Mouse (Mus musculus) heart, embryonic 15.5 days (tissue): ENCODE measurements around the gene Inip. TPM values are rescaled to one million over a fixed set of nuclear protein-coding genes. Genes with fewer than 3 reads are reported as not detected.
A peak's percentile ranks its signal among the peaks of the same experiment; 100 is the strongest.
"Not testable (repeated sequence)": the region's sequence is repeated elsewhere in the genome, so short reads cannot be mapped to it uniquely, and the experiment has no call there.

ENCODE experiments used
- ATAC-seq: fragments of 200-750 bp; cut with Nextera tagmentation; replicated peaks from 2 replicates; pipeline ENCODE4 v1.8.0; 2017; ENCODE audit warnings: low read depth, moderate TSS enrichment; ENCODE audit not compliant: insufficient number of reproducible peaks, insufficient read depth, low FRiP score
- H3K27ac ChIP-seq: fragments of 300-500 bp; sonication (generic); 2 replicates; pipeline ENCODE4 v1.5.1; 2015; ENCODE audit warnings: mild to moderate bottlenecking, inconsistent platforms
- H3K27me3 ChIP-seq: fragments of 300-500 bp; sonication (generic); 2 replicates; pipeline ENCODE4 v1.6.1; 2015; ENCODE audit warnings: inconsistent platforms
- H3K36me3 ChIP-seq: fragments of 300-500 bp; sonication (generic); 2 replicates; pipeline ENCODE4 v1.6.1; 2015; ENCODE audit warnings: mild to moderate bottlenecking, inconsistent platforms
- H3K4me1 ChIP-seq: fragments of 300-500 bp; sonication (generic); replicated peaks from 2 replicates; pipeline ENCODE4 v1.6.1; 2015; ENCODE audit warnings: inconsistent platforms
- H3K4me2 ChIP-seq: fragments of 300-500 bp; sonication (generic); 2 replicates; pipeline ENCODE4 v1.6.1; 2015; ENCODE audit warnings: inconsistent platforms, mild to moderate bottlenecking, moderate library complexity
- H3K4me3 ChIP-seq: fragments of 300-500 bp; sonication (generic); 2 replicates; pipeline ENCODE4 v1.5.1; 2015; ENCODE audit warnings: mild to moderate bottlenecking, inconsistent platforms
- H3K9ac ChIP-seq: fragments of 300-500 bp; sonication (generic); 2 replicates; pipeline ENCODE4 v1.6.1; 2015; ENCODE audit warnings: mild to moderate bottlenecking, inconsistent platforms
- H3K9me3 ChIP-seq: fragments of 300-500 bp; sonication (generic); replicated peaks from 2 replicates; pipeline ENCODE4 v1.6.1; 2016; ENCODE audit warnings: inconsistent platforms
- WGBS: fragments of 180-500 bp; shearing (Covaris S2); methylation state at CpG from one replicate; pipeline ENCODE4 v1.1.7; 2015; ENCODE audit warnings: mixed read lengths; 5-methylcytosine and 5-hydroxymethylcytosine counted together
- polyA plus RNA-seq: library from polyadenylated mRNA; unstranded; fragments of >200 nt; fragmentation: Nextera tagmentation; extraction: Ambion mirVana; gene quantifications from 2 replicates; pipeline ENCODE4 v1.2.1, GENCODE M21; 2015

The Inip gene
- polyA plus RNA-seq, 1 experiment from 2014 or later, result 35.4 TPM

DNA sequence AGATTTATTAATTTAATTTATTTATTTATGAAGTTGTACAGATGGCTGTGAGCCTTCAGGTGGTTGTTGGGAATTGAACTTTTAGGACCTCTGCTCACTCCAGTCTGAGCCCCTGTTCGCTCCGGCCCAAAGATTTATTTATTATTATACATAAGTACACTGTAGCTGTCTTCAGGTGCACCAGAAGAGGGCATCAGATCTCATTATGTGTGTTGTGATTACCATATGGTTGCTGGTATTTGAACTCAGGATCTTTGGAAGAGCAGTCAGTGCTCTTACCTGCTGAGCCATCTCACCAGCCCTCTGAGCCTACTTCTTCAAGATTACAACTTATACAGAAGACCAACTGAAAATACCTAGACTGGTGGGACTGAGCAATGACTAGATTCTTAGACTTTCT, 7.8 kb downstream of the Inip start:
- H3K36me3 ChIP-seq, H3K4me1 ChIP-seq, H3K4me2 ChIP-seq, H3K4me3 ChIP-seq, ATAC-seq, H3K9me3 ChIP-seq, H3K9ac ChIP-seq, H3K27ac ChIP-seq, H3K27me3 ChIP-seq: not testable (repeated sequence)
- 73% methylated on average over 2 of the region's 2 CpGs for WGBS

GRCm38 (mm10) chr4:59789015-59789414, 12.4 kb downstream of the Inip start:
- H3K4me3 ChIP-seq, result no peak overlapping the region
- H3K36me3 ChIP-seq, result no peaks in the 10 kb centered on the region
- no peaks in the 10 kb centered on the region for H3K9me3 ChIP-seq
- no peak for ATAC-seq
- H3K4me1 ChIP-seq, result no peaks in the 10 kb centered on the region
- H3K9ac ChIP-seq, result no peak overlapping the region
- no peaks in the 10 kb centered on the region for H3K27me3 ChIP-seq
- no peak overlapping the region for H3K4me2 ChIP-seq
- no peak overlapping the region for H3K27ac ChIP-seq

GRCm38 (mm10) chr4:59787126-59787525, 14.3 kb downstream of the Inip start:
- 59% methylated on average over 6 of the region's 6 CpGs for WGBS
- no peak for ATAC-seq
- no peaks in the 10 kb centered on the region for H3K36me3 ChIP-seq
- H3K4me1 ChIP-seq, result peaks cover 5% of the 10 kb centered on the region; the same call in 1 of the 2 replicates
- H3K9me3 ChIP-seq, result no peaks in the 10 kb centered on the region
- H3K27me3 ChIP-seq, result no peaks in the 10 kb centered on the region
- no peak overlapping the region for H3K9ac ChIP-seq
- H3K4me3 ChIP-seq, result no peak overlapping the region
- no peak overlapping the region for H3K4me2 ChIP-seq
- H3K27ac ChIP-seq, result no peak overlapping the region

DNA sequence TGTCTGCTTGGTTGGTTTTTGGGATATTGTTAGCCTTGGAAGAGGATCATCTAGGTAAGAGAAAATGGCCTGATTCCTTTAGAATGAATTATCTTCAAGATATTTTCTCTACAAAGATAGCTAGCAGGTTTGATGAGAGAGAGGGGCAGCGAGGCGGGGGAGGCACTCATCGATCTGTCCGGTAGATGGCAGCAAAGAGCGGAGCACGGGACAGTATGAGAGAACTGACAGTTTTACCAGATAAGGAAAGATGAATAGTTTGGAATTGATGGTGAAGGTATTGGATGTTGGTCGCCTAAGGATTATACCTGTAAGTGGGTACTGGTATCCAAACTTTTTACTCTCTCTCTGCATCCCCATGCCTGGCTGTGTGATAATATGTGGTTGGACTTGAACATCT, 14.7 kb downstream of the Inip start:
- Histone ChIP-seq H3K27me3 (no peaks in the 10 kb centered on the region), H3K9ac (no peak overlapping the region), H3K36me3 (no peaks in the 10 kb centered on the region), H3K4me1 (peaks cover 6% of the 10 kb centered on the region), H3K9me3 (no peaks in the 10 kb centered on the region), H3K27ac (no peak overlapping the region), H3K4me2 (no peak overlapping the region), H3K4me3 (no peak overlapping the region)
- under 1% methylated on average over 7 of the region's 7 CpGs for WGBS
- no peak for ATAC-seq

- Histone ChIP-seq H3K27me3 (no peaks in the 10 kb centered on the region), H3K4me1 (peaks cover 6% of the 10 kb centered on the region), H3K27ac (no peak overlapping the region), H3K9ac (no peak overlapping the region), H3K4me3 (no peak overlapping the region), H3K9me3 (no peaks in the 10 kb centered on the region), H3K4me2 (no peak overlapping the region), H3K36me3 (no peaks in the 10 kb centered on the region)
- WGBS, result 34% methylated on average over 2 of the region's 2 CpGs
- ATAC-seq, result no peak
These were observed 16.0 kb downstream of the Inip start for GRCm38 (mm10) chr4:59785412-59785811.

- peak; percentile 94 for ATAC-seq
- Histone ChIP-seq H3K27me3 (no peaks in the 10 kb centered on the region), H3K4me3 (peak overlapping the region; percentile 93), H3K9ac (peak overlapping the region; percentile 85), H3K4me1 (peaks cover 12% of the 10 kb centered on the region), H3K9me3 (no peaks in the 10 kb centered on the region), H3K27ac (peak overlapping the region; percentile 75), H3K36me3 (no peaks in the 10 kb centered on the region), H3K4me2 (peak overlapping the region; percentile 83)
- WGBS, result 2% methylated on average over 36 of the region's 36 CpGs
These were observed 17.6 kb downstream of the Inip start for GRCm38 (mm10) chr4:59783685-59784279.

DNA sequence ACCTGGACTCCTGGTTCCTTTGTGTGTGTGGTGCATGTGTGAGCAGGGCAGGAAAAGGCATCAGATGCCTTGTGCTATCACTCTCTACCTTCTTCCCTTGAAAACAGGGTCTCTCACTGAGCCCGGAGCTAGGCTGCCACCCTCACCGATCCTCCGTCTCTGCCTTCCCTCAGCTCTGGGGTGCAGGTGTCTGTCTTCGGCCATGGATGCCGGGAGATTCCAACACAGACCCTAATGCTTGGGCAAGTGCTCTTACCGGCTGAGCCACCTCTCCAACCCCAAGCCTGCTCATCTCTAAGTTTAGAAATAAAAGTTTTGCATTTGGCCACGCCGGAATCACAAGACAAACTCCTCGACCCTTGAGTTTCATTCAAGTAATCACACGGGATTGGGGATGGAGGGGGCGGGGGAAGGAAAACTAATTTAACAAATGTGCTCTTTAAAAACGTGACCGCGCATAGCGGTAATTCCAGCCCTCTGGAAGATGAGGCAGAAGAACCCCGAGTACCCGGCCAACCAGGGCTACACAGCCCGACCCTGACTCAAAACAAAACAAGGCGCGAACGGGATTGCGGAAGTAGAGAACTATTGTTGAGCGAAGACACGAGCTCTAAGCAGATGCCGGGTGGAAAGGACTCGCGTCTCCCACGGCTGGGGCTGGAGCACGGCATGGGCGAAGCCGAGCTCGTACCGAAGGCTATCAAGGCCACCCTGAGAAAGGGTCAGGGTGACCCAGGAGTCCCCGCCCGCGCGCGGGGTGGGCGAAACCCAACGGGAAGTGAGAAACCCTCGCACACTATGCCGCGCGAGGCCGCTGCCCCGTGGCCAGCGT, 18.3 kb downstream of the Inip start:
- Histone ChIP-seq H3K27me3 (no peaks in the 10 kb centered on the region), H3K27ac (peak overlapping the region; percentile 75), H3K4me1 (peaks cover 17% of the 10 kb centered on the region), H3K9me3 (no peaks in the 10 kb centered on the region), H3K4me2 (peak overlapping the region; percentile 83), H3K9ac (peak overlapping the region; percentile 85), H3K36me3 (no peaks in the 10 kb centered on the region), H3K4me3 (peak overlapping the region; percentile 93)
- under 1% methylated on average over 47 of the region's 47 CpGs for WGBS
- ATAC-seq, result peak; percentile 47

DNA sequence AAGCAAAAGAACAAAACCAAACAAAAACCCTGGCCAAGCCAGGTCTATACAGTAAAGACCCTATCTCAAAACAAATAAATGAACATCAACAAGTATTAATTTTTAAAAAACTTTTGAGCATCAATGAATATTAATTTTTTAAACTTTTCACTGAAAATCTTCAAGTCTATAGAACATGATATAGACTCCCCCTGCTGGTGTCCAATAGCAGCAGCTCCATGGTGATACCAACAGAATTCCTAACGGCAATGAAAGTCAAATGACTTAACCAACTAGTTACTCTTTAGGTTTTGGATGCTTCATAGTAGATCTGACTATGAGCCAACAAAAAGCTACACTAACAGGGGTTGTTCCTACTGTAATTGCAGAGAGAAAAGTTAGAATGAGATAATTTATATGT, 20.8 kb downstream of the Inip start:
- peaks cover 25% of the 10 kb centered on the region for H3K4me1 ChIP-seq
- 10% methylated on average over 1 of the region's 1 CpGs for WGBS
- ATAC-seq, result no peak

DNA sequence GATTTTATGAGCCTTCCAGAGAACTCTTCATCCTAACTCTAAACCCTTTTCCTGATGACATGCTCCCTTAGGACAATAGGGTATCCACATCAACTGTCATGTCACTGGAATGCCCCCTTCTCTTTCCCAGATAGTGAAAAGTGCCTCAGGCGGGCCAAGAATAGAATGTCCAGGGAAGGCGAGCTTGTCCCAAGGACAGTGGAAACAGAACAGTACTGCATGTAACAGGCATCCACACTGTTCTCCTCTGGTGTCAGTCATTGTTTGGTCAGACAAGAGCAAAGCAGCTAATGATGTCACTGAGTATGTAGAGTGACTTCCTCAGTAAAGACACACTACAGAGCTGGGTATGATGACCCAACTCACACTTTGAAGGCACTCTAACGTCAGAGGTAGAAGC, 23.6 kb downstream of the Inip start:
- Histone ChIP-seq H3K4me3 (no peak overlapping the region), H3K27ac (peak overlapping the region; percentile 81), H3K4me2 (no peak overlapping the region), H3K9ac (no peak overlapping the region), H3K36me3 (peaks cover 11% of the 10 kb centered on the region; the same call in 1 of the 2 replicates), H3K9me3 (no peaks in the 10 kb centered on the region), H3K27me3 (no peaks in the 10 kb centered on the region), H3K4me1 (peaks cover 27% of the 10 kb centered on the region)
- ATAC-seq, result peak; percentile 65; the same call in 1 of the 2 replicates
- 39% methylated on average over 3 of the region's 3 CpGs for WGBS

More for the DNA sequence above, 20.8 kb downstream of the Inip start:
- no peaks in the 10 kb centered on the region for H3K9me3 ChIP-seq
- H3K9ac ChIP-seq, result no peak overlapping the region
- no peaks in the 10 kb centered on the region for H3K27me3 ChIP-seq
- no peak overlapping the region for H3K27ac ChIP-seq
- H3K4me2 ChIP-seq, result no peak overlapping the region
- H3K4me3 ChIP-seq, result no peak overlapping the region
- H3K36me3 ChIP-seq, result 0 out of 2 replicates have a peak, but pooled peaks cover 5% of the 10 kb centered on the region

DNA sequence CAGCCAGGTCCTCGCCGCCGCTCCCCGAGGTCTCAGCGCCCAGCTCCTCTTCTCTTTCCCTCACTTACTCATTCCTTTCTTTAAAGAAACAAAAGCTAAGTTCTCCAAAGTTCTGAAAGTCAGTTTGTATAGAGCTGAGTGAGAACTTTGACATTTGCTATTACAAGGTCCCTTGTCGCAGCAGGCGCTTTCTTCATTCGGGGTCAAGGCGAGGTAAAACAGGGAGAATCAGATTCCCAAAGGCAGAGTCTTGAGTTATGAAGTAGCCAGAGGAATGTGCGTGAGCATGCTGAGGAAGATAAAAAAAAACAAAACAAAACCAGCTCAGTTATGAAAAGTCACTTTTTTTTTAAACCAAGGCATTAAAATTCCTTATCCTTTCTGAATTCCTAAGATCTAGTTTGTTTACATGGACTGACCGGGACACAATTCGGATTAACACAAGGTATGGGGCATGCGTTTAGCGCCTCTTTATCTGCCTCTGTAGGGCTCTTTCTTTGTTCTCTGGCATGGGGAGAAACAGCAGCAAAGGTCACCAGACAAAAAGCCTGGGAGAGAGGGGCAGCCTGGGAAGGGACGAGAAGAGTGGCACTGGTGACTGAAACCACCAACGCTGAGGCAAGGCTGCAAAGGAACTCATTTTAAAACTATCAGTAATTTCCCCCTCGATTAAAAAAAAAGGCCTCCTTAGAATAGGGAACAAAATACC, 29.1 kb downstream of the Inip start:
- no peak overlapping the region for H3K9ac ChIP-seq
- ATAC-seq, result no peak
- H3K36me3 ChIP-seq, result peaks cover 34% of the 10 kb centered on the region
- H3K4me3 ChIP-seq, result no peak overlapping the region
- peak overlapping the region; percentile 29; the same call in 1 of the 2 replicates for H3K27ac ChIP-seq
- H3K9me3 ChIP-seq, result no peaks in the 10 kb centered on the region
- 61% methylated on average over 17 of the region's 17 CpGs for WGBS
- no peak overlapping the region for H3K4me2 ChIP-seq
- H3K27me3 ChIP-seq, result no peaks in the 10 kb centered on the region
- H3K4me1 ChIP-seq, result peaks cover 11% of the 10 kb centered on the region

GRCm38 (mm10) chr4:59767717-59768116, 33.7 kb downstream of the Inip start:
- no peak for ATAC-seq
- WGBS, result 57% methylated on average over 2 of the region's 2 CpGs
- H3K4me3 ChIP-seq, result no peak overlapping the region
- no peak overlapping the region for H3K27ac ChIP-seq
- H3K4me2 ChIP-seq, result no peak overlapping the region
- peaks cover 23% of the 10 kb centered on the region for H3K4me1 ChIP-seq
- no peaks in the 10 kb centered on the region for H3K27me3 ChIP-seq
- H3K9ac ChIP-seq, result no peak overlapping the region
- H3K36me3 ChIP-seq, result peaks cover 23% of the 10 kb centered on the region
- no peaks in the 10 kb centered on the region for H3K9me3 ChIP-seq
